Mouse (Mus musculus) testis, adult 2 months (tissue): Measurements from ENCODE around the gene Cuedc1.

Experiments
- CTCF ChIP-seq: fragments of 200-500 bp; IDR thresholded peaks from 2 replicates; pipeline ENCODE4 v1.5.1; 2012; ENCODE audit warnings: low read depth, mild to moderate bottlenecking, inconsistent platforms, low read length, moderate library complexity; ENCODE audit not compliant: control insufficient read depth, insufficient read depth, insufficient replicate concordance
- POLR2A ChIP-seq: fragments of 200-500 bp; IDR thresholded peaks from 2 replicates; pipeline ENCODE4 v1.6.1; 2012; ENCODE audit warnings: low read depth, mild to moderate bottlenecking, inconsistent platforms, low read length, moderate library complexity; ENCODE audit not compliant: control insufficient read depth

GRCm38 (mm10) chr11:88213757-88214156 is 115.9 kb downstream of the Cuedc1 start:
- TF ChIP-seq CTCF (no peak), POLR2A (no peak)
